9 mouse cellular contexts compared by ENCODE assay signal in the genomic region with DNA sequence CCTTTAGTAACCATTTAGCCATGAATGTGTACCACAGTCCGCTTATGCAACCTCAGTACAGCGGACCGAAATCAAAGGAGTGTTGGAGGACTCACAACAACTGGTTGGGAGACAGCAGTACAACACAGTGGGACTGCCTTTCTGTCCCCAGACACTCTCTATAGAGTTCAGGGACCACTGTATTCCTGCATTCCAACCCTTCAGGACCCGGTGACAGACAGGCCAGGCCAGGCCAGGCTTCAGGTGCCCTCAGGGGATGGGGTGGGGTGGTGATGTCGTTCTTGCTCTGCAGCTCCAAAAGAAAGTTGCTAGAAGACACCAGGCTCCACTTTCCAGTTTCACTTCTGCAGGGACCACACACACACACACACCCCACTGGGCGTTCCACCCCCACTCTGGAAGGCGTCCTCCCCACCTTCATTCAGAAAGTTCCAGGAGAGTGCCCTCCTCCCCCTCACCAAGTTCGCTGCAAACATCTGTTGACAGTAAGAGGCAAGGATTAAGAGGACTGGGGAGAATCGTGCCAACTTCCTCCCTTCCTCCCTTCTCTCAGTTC. TPM values are rescaled to one million over a fixed set of nuclear protein-coding genes. Genes with fewer than 3 reads are reported as not detected.
DNase-seq lines count a peak whose midpoint lies in the region; ATAC-seq and TF ChIP-seq lines count a peak whose summit lies in the region.
"Had no signal": no experiment of that assay in that cellular context is flagged by ENCODE, and none has a peak within 500 bp of the region (broad histone marks: within the 10 kb centered on the region; RNA-seq: fewer than 3 reads in every experiment).

No protein-coding gene starts in this region.

- H3K27me3 ChIP-seq in kidney, embryonic 16.5 days (ENCODE audit: insufficient read depth, low read length): no peaks in the 10 kb centered on the region
- H3K27me3 ChIP-seq in ES-Bruce4 (ENCODE audit: control insufficient read depth, insufficient read depth, low read length, poor library complexity, severe bottlenecking): no peaks in the 10 kb centered on the region
- no peaks in the 10 kb centered on the region for H3K27me3 ChIP-seq in limb, embryonic 13.5 days

- H3K27ac ChIP-seq in kidney, embryonic 16.5 days (ENCODE audit: low read length): peak overlapping the region; percentile 73
- peak overlapping the region; percentile 60 for H3K27ac ChIP-seq in ES-Bruce4 (ENCODE audit: insufficient read depth, low read length)
- 0 out of 2 replicates have a peak overlapping the region, but pooled peaks have one; percentile 22 for H3K27ac ChIP-seq in limb, embryonic 13.5 days

- DNase-seq in kidney, postnatal 10 days: no peak
- peak; percentile 73 for DNase-seq in ZHBTc4 (ENCODE audit: low read depth, low spot score)
- DNase-seq in adrenal gland, adult 18-20 months (ENCODE audit: low spot score in 2 of 2): no peak
- DNase-seq in layer of hippocampus, postnatal 36 days: no peak
- DNase-seq: cerebellum, postnatal 10 days had no signal

- TF ChIP-seq EP300 in ES-Bruce4 (IDR thresholded peaks at IDR 0.05; ENCODE audit: insufficient read depth, low read depth, low read length): peak; percentile 73

- 38% methylated on average over 9 of the region's 9 CpGs for WGBS in kidney, embryonic 16.5 days
- 33% methylated on average over 9 of the region's 9 CpGs for WGBS in limb, embryonic 13.5 days

- peaks cover 12% of the 10 kb centered on the region for H3K4me1 ChIP-seq in kidney, embryonic 16.5 days (ENCODE audit: insufficient read depth, low read length)
- H3K4me1 ChIP-seq in ES-Bruce4 (ENCODE audit: control insufficient read depth, insufficient read depth, low read length): peaks cover 3% of the 10 kb centered on the region
- H3K4me1 ChIP-seq in limb, embryonic 13.5 days: peaks cover 13% of the 10 kb centered on the region

- TF ChIP-seq CTCF in ES-Bruce4 (IDR thresholded peaks at IDR 0.05; ENCODE audit: low read depth, low read length): no peak

- ATAC-seq in kidney, embryonic 16.5 days (ENCODE audit: low FRiP score, low TSS enrichment): peak; percentile 60
- ATAC-seq in limb, embryonic 13.5 days (ENCODE audit: low FRiP score, low read depth): 0 out of 2 replicates have a peak, but pooled peaks have one; percentile 3
- ATAC-seq: inflammation-experienced regulatory T-cells, adult 6 months had no signal

- no peak overlapping the region for H3K4me3 ChIP-seq in kidney, embryonic 16.5 days (ENCODE audit: low read length)
- peak overlapping the region; percentile 3; the same call in 1 of the 2 replicates for H3K4me3 ChIP-seq in ES-Bruce4 (ENCODE audit: low read depth, low read length)
- no peak overlapping the region for H3K4me3 ChIP-seq in limb, embryonic 13.5 days

- TF ChIP-seq POLR2A in ES-Bruce4 (IDR thresholded peaks at IDR 0.05; ENCODE audit: insufficient read depth, low read length): no peak

- peak overlapping the region; percentile 29 for H3K4me2 ChIP-seq in kidney, embryonic 16.5 days (replicated peaks; ENCODE audit: low read depth, low read length)
- peak overlapping the region; percentile 25 for H3K4me2 ChIP-seq in limb, embryonic 13.5 days (replicated peaks)

- peak overlapping the region; percentile 28; the same call in 1 of the 2 replicates for H3K9ac ChIP-seq in kidney, embryonic 16.5 days (replicated peaks; ENCODE audit: low read length)
- H3K9ac ChIP-seq in ES-Bruce4 (ENCODE audit: low read depth, poor library complexity, severe bottlenecking): 0 out of 2 replicates have a peak overlapping the region, but pooled peaks have one; percentile 19
- H3K9ac ChIP-seq in limb, embryonic 13.5 days: 0 out of 2 replicates have a peak overlapping the region, but pooled peaks have one; percentile 3

- H3K9me3 ChIP-seq in kidney, embryonic 16.5 days (ENCODE audit: low read length): no peaks in the 10 kb centered on the region
- no peaks in the 10 kb centered on the region for H3K9me3 ChIP-seq in ES-Bruce4 (replicated peaks; ENCODE audit: control insufficient read depth, insufficient read depth, low read length, poor library complexity, severe bottlenecking)
- H3K9me3 ChIP-seq in limb, embryonic 13.5 days: no peaks in the 10 kb centered on the region

- H3K36me3 ChIP-seq in kidney, embryonic 16.5 days (ENCODE audit: insufficient read depth, low read length): no peaks in the 10 kb centered on the region
- no peaks in the 10 kb centered on the region for H3K36me3 ChIP-seq in ES-Bruce4 (ENCODE audit: control insufficient read depth, insufficient read depth, low read length, poor library complexity, severe bottlenecking)
- H3K36me3 ChIP-seq in limb, embryonic 13.5 days: no peaks in the 10 kb centered on the region

RNA-seq across cellular contexts. Expression of gene Sinhcaf, which starts 25.2 kb away (rescaled TPM):
- polyA plus RNA-seq in kidney, embryonic 16.5 days (2015; fragmentation: Nextera tagmentation; extraction: Ambion mirVana): 142 and 145 TPM in 2 replicates
- polyA plus RNA-seq in ES-Bruce4 (2011; ENCODE audit: insufficient read depth, insufficient read length, low read depth, missing spikeins): 406 and 461 TPM in 2 replicates
- 107 and 108 TPM in 2 replicates for polyA plus RNA-seq in limb, embryonic 13.5 days (2015; fragmentation: Nextera tagmentation; extraction: Ambion mirVana)
- 10 to 100 TPM in 1 of 2 experiments, 1 to 10 TPM in 1; 9.9 to 26.5 TPM for total RNA-seq in adrenal gland, adult 18-20 months (2021)
- 1 to 10 TPM; 4.3 to 5.0 TPM for total RNA-seq in layer of hippocampus, postnatal 36 days (2021)

Comparison
In these comparisons a context has a peak if more than half of its experiments do, and no peak if none do; other contexts are left out.
1. H3K27ac ChIP-seq: peak in every context shown above with its lines; median percentile 73 in kidney, embryonic 16.5 days; 60 in ES-Bruce4; 22 in limb, embryonic 13.5 days.